ENCODE assay signal across 8 mouse cellular contexts in genomic region chr8:109608271-109609152, GRCm38 (mm10). TPM values are rescaled to one million over a fixed set of nuclear protein-coding genes. Genes with fewer than 3 reads are reported as not detected.
A peak's percentile ranks its signal among the peaks of the same experiment; 100 is the strongest.
DNase-seq lines count a peak whose midpoint lies in the region; ATAC-seq and TF ChIP-seq lines count a peak whose summit lies in the region.

TSS of gene Dhodh (minus strand) at chr8:109608673.

- peak within 1 kb of the TSS; percentile 98 for H3K27ac ChIP-seq in MEL (ENCODE audit: control insufficient read depth, low read depth, low read length)
- peak within 1 kb of the TSS; percentile 72 for H3K27ac ChIP-seq in cerebellum, adult 2 months (ENCODE audit: insufficient read depth, low read length)
- H3K27ac ChIP-seq in forebrain, postnatal 0 days (ENCODE audit: low read depth, low read length), result peak within 1 kb of the TSS; percentile 94
- H3K27ac ChIP-seq in lung, embryonic 15.5 days, result peak within 1 kb of the TSS; percentile 99

- peak within 1 kb of the TSS; percentile 78 for H3K4me2 ChIP-seq in forebrain, postnatal 0 days (ENCODE audit: low read depth)
- peak within 1 kb of the TSS; percentile 80 for H3K4me2 ChIP-seq in lung, embryonic 15.5 days

- H3K36me3 ChIP-seq in MEL (ENCODE audit: control insufficient read depth in 1 of 2, insufficient read depth in 2 of 2, low read length in 2 of 2), result peaks cover 0 to 15% of the 10 kb centered on the region in 2 experiments; a peak in 2 of 4 replicates
- H3K36me3 ChIP-seq in forebrain, postnatal 0 days (ENCODE audit: insufficient read depth), result peaks cover 6% of the 10 kb centered on the region
- peaks cover 3% of the 10 kb centered on the region; the same call in 1 of the 2 replicates for H3K36me3 ChIP-seq in lung, embryonic 15.5 days

- TF ChIP-seq EP300 in MEL (IDR thresholded peaks at IDR 0.05; ENCODE audit: low read depth in 1 of 2, low read length in 2 of 2), result 0 out of 4 replicates have a peak, but pooled peaks of 1 of the 2 experiments have one; percentile 13

- H3K9ac ChIP-seq in MEL (ENCODE audit: control insufficient read depth, low read depth, low read length, poor library complexity, severe bottlenecking), result peak within 1 kb of the TSS; percentile 90
- peak within 1 kb of the TSS; percentile 73 for H3K9ac ChIP-seq in forebrain, postnatal 0 days
- H3K9ac ChIP-seq in lung, embryonic 15.5 days, result peak within 1 kb of the TSS; percentile 64

- H3K4me1 ChIP-seq in MEL (ENCODE audit: control insufficient read depth in 1 of 2, insufficient read depth in 2 of 2, low read length in 2 of 2), result peaks cover 4 to 9% of the 10 kb centered on the region in 2 experiments
- H3K4me1 ChIP-seq in cerebellum, adult 2 months (ENCODE audit: control insufficient read depth, insufficient read depth, low read length), result peaks cover 5% of the 10 kb centered on the region; the same call in 1 of the 2 replicates
- no peaks in the 10 kb centered on the region; the same call in 1 of the 2 replicates for H3K4me1 ChIP-seq in forebrain, postnatal 0 days (ENCODE audit: insufficient read depth)
- H3K4me1 ChIP-seq in lung, embryonic 15.5 days, result peaks cover 17% of the 10 kb centered on the region

- peak within 1 kb of the TSS; percentile 68 to 93 for H3K4me3 ChIP-seq in MEL (ENCODE audit: control insufficient read depth in 1 of 2, insufficient read depth in 1 of 2, low read depth in 2 of 2, low read length in 2 of 2)
- H3K4me3 ChIP-seq in cerebellum, adult 2 months (replicated peaks; ENCODE audit: insufficient read depth, low read depth, low read length), result peak within 1 kb of the TSS; percentile 90
- peak within 1 kb of the TSS; percentile 56 for H3K4me3 ChIP-seq in forebrain, postnatal 0 days (ENCODE audit: low read depth, low read length)
- H3K4me3 ChIP-seq in lung, embryonic 15.5 days, result peak within 1 kb of the TSS; percentile 60

- under 1% methylated on average over 42 of the region's 42 CpGs for WGBS in cerebellum, adult 2 months
- 1% methylated on average over 42 of the region's 42 CpGs for WGBS in forebrain, postnatal 0 days
- WGBS in lung, embryonic 15.5 days, result under 1% methylated on average over 42 of the region's 42 CpGs

- DNase-seq in MEL (ENCODE audit: low read depth, low spot score), result peak; percentile 98
- DNase-seq in cerebellum, adult 2 months, result peak; percentile 98 to 99
- DNase-seq in forebrain, postnatal 0 days, result peak; percentile 99
- DNase-seq in heart, postnatal 4 days, result peak; percentile 95
- peak; percentile 96 to 97 for DNase-seq in layer of hippocampus, adult 8-10 months (ENCODE audit: low spot score in 2 of 2)
- peak; percentile 92 for DNase-seq in ovary, adult 18-20 months (ENCODE audit: low spot score)
- DNase-seq in thymus, postnatal 0 days (ENCODE audit: low spot score), result peak; percentile 98

- TF ChIP-seq RAD21 in MEL (IDR thresholded peaks at IDR 0.05; ENCODE audit: low read depth, low read length), result no peak

- no peak for TF ChIP-seq CTCF in MEL (IDR thresholded peaks at IDR 0.05 in 2 of 3, conservative IDR thresholded peaks at IDR 0.05 in 1 of 3; ENCODE audit: control insufficient read depth in 1 of 3, insufficient read depth in 1 of 3, low read depth in 2 of 3, low read length in 3 of 3, poor library complexity in 1 of 3, severe bottlenecking in 1 of 3)
- no peak for TF ChIP-seq CTCF in cerebellum, adult 2 months (IDR thresholded peaks at IDR 0.05; ENCODE audit: borderline replicate concordance, insufficient read depth, low read depth, low read length)
- TF ChIP-seq CTCF in forebrain, postnatal 0 days (IDR thresholded peaks at IDR 0.05; ENCODE audit: low read depth), result peak; percentile 60

- H3K79me2 ChIP-seq in MEL (ENCODE audit: control insufficient read depth, insufficient read depth, low read length, poor library complexity), result peaks cover 6% of the 10 kb centered on the region

- no peaks in the 10 kb centered on the region for H3K9me3 ChIP-seq in MEL (replicated peaks; ENCODE audit: insufficient read depth, low read length)
- no peaks in the 10 kb centered on the region for H3K9me3 ChIP-seq in forebrain, postnatal 0 days (ENCODE audit: low read length)
- H3K9me3 ChIP-seq in lung, embryonic 15.5 days, result no peaks in the 10 kb centered on the region

- ATAC-seq in forebrain, postnatal 0 days, result peak; percentile 99
- ATAC-seq in lung, embryonic 15.5 days (ENCODE audit: borderline replicate concordance, extremely low read depth, low FRiP score, low TSS enrichment), result peak; percentile 99

- TF ChIP-seq POLR2A in MEL (IDR thresholded peaks at IDR 0.05; ENCODE audit: control insufficient read depth in 1 of 2, insufficient read depth in 1 of 2, low read depth in 1 of 2, low read length in 2 of 2, poor library complexity in 1 of 2), result peak; percentile 79 to 90
- TF ChIP-seq POLR2A in cerebellum, adult 2 months (IDR thresholded peaks at IDR 0.05; ENCODE audit: borderline replicate concordance, insufficient read depth, low read length), result peak; percentile 89

- no peaks in the 10 kb centered on the region for H3K27me3 ChIP-seq in MEL (ENCODE audit: control insufficient read depth in 1 of 2, insufficient read depth in 2 of 2, low read length in 2 of 2)
- H3K27me3 ChIP-seq in cerebellum, adult 2 months (ENCODE audit: control insufficient read depth, insufficient read depth, low read length), result no peaks in the 10 kb centered on the region
- H3K27me3 ChIP-seq in forebrain, postnatal 0 days (ENCODE audit: insufficient read depth, low read length), result no peaks in the 10 kb centered on the region; the same call in 1 of the 2 replicates
- H3K27me3 ChIP-seq in lung, embryonic 15.5 days, result no peaks in the 10 kb centered on the region

TF ChIP-seq in MEL, 35 proteins besides CTCF, POLR2A, EP300 and RAD21:
- TF ChIP-seq NRF1 (IDR thresholded peaks at IDR 0.05; ENCODE audit: insufficient read depth, low read depth, low read length, poor library complexity, severe bottlenecking) (peak; percentile 83), GATA1 (IDR thresholded peaks at IDR 0.05; ENCODE audit: low read depth, low read length) (peak; percentile 19; the same call in 1 of the 2 replicates), KAT2A (conservative IDR thresholded peaks at IDR 0.05; ENCODE audit: low read depth, low read length) (peak; percentile 50; the same call in 1 of the 2 replicates), POLR2AphosphoS5 (IDR thresholded peaks at IDR 0.05; ENCODE audit: borderline replicate concordance, low read depth, low read length) (no peak), MAZ (IDR thresholded peaks at IDR 0.05; ENCODE audit: low read depth, low read length) (0 out of 2 replicates have a peak, but pooled peaks have one; percentile 51), TCF12 (IDR thresholded peaks at IDR 0.05; ENCODE audit: low read depth, low read length) (peak; percentile 72), ZMIZ1 (IDR thresholded peaks at IDR 0.05; ENCODE audit: low read depth, low read length) (peak; percentile 39; the same call in 1 of the 2 replicates), MYC (IDR thresholded peaks at IDR 0.05; ENCODE audit: low read depth, low read length) (0 out of 2 replicates have a peak, but pooled peaks have one; percentile 19), ZC3H11A (IDR thresholded peaks at IDR 0.05; ENCODE audit: low read depth, low read length) (no peak), RCOR1 (IDR thresholded peaks at IDR 0.05; ENCODE audit: low read depth, low read length) (0 out of 2 replicates have a peak, but pooled peaks have one; percentile 9), ZNF384 (IDR thresholded peaks at IDR 0.05; ENCODE audit: low read depth, low read length) (peak; percentile 52; the same call in 1 of the 2 replicates), SMC3 (IDR thresholded peaks at IDR 0.05; ENCODE audit: low read depth, low read length) (no peak), UBTF (IDR thresholded peaks at IDR 0.05; ENCODE audit: borderline replicate concordance, insufficient read depth, low read depth, low read length) (no peak), ETS1 (IDR thresholded peaks at IDR 0.05; ENCODE audit: low read depth, low read length) (no peak; the same call in 1 of the 2 replicates), USF1 (IDR thresholded peaks at IDR 0.05; ENCODE audit: low read depth, low read length) (no peak), NELFE (IDR thresholded peaks at IDR 0.05; ENCODE audit: low read depth, low read length) (peak; percentile 86), MEF2A (IDR thresholded peaks at IDR 0.05; ENCODE audit: extremely low read depth, insufficient replicate concordance, low read depth, low read length, poor library complexity, severe bottlenecking) (no peak), ELF1 (IDR thresholded peaks at IDR 0.05; ENCODE audit: low read depth, low read length) (peak; percentile 72), MXI1 (IDR thresholded peaks at IDR 0.05; ENCODE audit: low read depth, low read length) (peak; percentile 66), SIN3A (IDR thresholded peaks at IDR 0.05; ENCODE audit: low read length) (peak; percentile 81), TAL1 (IDR thresholded peaks at IDR 0.05; ENCODE audit: low read length) (no peak), TBP (IDR thresholded peaks at IDR 0.05; ENCODE audit: low read depth, low read length) (peak; percentile 77; the same call in 1 of the 2 replicates), BHLHE40 (IDR thresholded peaks at IDR 0.05; ENCODE audit: borderline replicate concordance, low read depth, low read length) (0 out of 2 replicates have a peak, but pooled peaks have one; percentile 3), CHD1 (IDR thresholded peaks at IDR 0.05; ENCODE audit: low read depth, low read length) (no peak), MAX (IDR thresholded peaks at IDR 0.05; ENCODE audit: low read length) (0 out of 2 replicates have a peak, but pooled peaks have one; percentile 9), POLR2AphosphoS2 (IDR thresholded peaks at IDR 0.05; ENCODE audit: low read length) (peak; percentile 91), HCFC1 (IDR thresholded peaks at IDR 0.05; ENCODE audit: low read depth, low read length) (peak; percentile 88)

RNA-seq across cellular contexts. Expression of gene Dhodh, which starts in this region (rescaled TPM):
- total RNA-seq in MEL (2012; rRNA removed), result 27.7 and 28.3 TPM in 2 replicates
- polyA plus RNA-seq in MEL (2012; ENCODE audit: insufficient read depth in 1 of 2, insufficient read length in 2 of 2, low read depth in 1 of 2, low replicate concordance in 2 of 2, missing spikeins in 1 of 2), result 10 to 100 TPM in 1 of 2 experiments, not detected in 1; 52.5 TPM
- polyA plus RNA-seq in cerebellum, adult 2 months (2012; rRNA removed), result 29.4 and 31.6 TPM in 2 replicates
- 26.1 and 26.4 TPM in 2 replicates for total RNA-seq in forebrain, postnatal 0 days (2014; rRNA removed)
- 27.7 and 27.9 TPM in 2 replicates for polyA plus RNA-seq in forebrain, postnatal 0 days (2015; fragmentation: Nextera tagmentation; extraction: Ambion mirVana)
- 10 to 100 TPM; 19.6 to 23.1 TPM for total RNA-seq in heart, postnatal 4 days (2021)
- total RNA-seq in layer of hippocampus, adult 8-10 months (2022), result 10 to 100 TPM; 24.0 to 31.5 (median 26.5) TPM
- polyA plus RNA-seq in lung, embryonic 15.5 days (2015; fragmentation: Nextera tagmentation; extraction: Ambion mirVana), result 46.7 TPM in 2 replicates
- 37.3 and 37.6 TPM in 2 replicates for polyA plus RNA-seq in thymus, postnatal 0 days (2015; fragmentation: Nextera tagmentation; extraction: Ambion mirVana)

Comparison
In these comparisons a context has a peak if more than half of its experiments do, and no peak if none do; other contexts are left out.
1. Peak in every context shown above with its lines: DNase-seq, ATAC-seq, H3K4me3 ChIP-seq and H3K27ac ChIP-seq.